Mouse (Mus musculus): ENCODE measurements around the gene Casp8ap2. TPM values are rescaled to one million over a fixed set of nuclear protein-coding genes. Genes with fewer than 3 reads are reported as not detected.
A peak's percentile ranks its signal among the peaks of the same experiment; 100 is the strongest.

Gene Casp8ap2
- polyA plus RNA-seq, 1 experiment from 2014 or later: 35.3 TPM

DNA sequence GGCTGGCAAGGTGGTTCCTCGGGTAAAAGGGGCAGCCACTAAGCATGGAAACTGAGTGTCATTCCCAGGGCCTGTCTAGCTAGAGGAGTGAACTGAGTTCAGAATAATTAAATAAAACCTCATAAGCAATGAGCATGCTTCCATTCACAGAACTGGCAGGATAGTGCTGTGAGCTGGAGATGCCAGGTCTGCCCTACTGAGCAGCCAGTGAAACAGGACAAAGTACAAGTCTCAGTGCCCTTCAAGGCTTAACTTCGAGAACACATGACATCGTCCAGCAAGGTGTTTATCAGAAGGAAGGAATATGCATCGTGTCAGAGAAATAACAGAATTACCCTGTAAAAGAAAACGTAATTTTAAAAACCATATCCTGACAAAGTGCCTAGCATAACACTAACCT, 41.7 kb upstream of the Casp8ap2 start:
- TF ChIP-seq CTCF (IDR thresholded peaks at IDR 0.05) (no peak), EP300 (IDR thresholded peaks at IDR 0.05) (no peak)
- Histone ChIP-seq H3K4me2 (replicated peaks; ENCODE audit: low read depth, low read length) (no peak overlapping the region), H3K36me3 (ENCODE audit: insufficient read depth, low read length) (peaks cover 8% of the 10 kb centered on the region; the same call in 1 of the 2 replicates), H3K4me1 (ENCODE audit: insufficient read depth, low read depth, low read length) (no peaks in the 10 kb centered on the region), H3K27me3 (replicated peaks; ENCODE audit: insufficient read depth, low read length) (no peaks in the 10 kb centered on the region), H3K9me3 (ENCODE audit: low read length) (no peaks in the 10 kb centered on the region), H3K9ac (replicated peaks; ENCODE audit: low read depth) (no peak overlapping the region), H3K4me3 (ENCODE audit: low read depth, low read length) (no peak overlapping the region), H3K27ac (ENCODE audit: low read length) (no peak overlapping the region)
- no peak for ATAC-seq
- no peak for DNase-seq (ENCODE audit: low spot score)
- WGBS: 88% methylated on average over 5 of the region's 5 CpGs

DNA sequence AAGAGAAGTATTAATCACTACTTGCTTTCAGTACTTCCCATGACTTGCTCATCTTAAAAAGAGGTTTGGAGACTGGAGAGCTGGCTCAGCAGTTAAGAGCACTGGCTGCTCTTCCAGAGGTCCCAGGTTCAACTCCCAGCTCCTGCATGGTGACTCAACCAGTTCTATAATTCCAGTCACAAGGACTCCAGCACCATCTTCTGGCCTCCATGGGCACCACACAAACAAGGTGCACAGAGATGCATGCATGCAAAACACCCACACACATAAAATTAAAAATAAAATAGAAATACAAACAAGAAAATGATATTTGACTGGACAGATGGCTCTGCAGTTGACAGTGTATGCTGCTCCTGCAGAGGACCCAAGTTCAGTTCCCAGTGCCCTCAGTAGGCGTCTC, 40.6 kb upstream of the Casp8ap2 start:
- Histone ChIP-seq H3K4me2 (replicated peaks; ENCODE audit: low read depth, low read length) (no peak overlapping the region), H3K9ac (replicated peaks; ENCODE audit: low read depth) (no peak overlapping the region), H3K27me3 (replicated peaks; ENCODE audit: insufficient read depth, low read length) (no peaks in the 10 kb centered on the region), H3K27ac (ENCODE audit: low read length) (no peak overlapping the region), H3K36me3 (ENCODE audit: insufficient read depth, low read length) (peaks cover 8% of the 10 kb centered on the region; the same call in 1 of the 2 replicates), H3K4me1 (ENCODE audit: insufficient read depth, low read depth, low read length) (no peaks in the 10 kb centered on the region), H3K4me3 (ENCODE audit: low read depth, low read length) (no peak overlapping the region), H3K9me3 (ENCODE audit: low read length) (no peaks in the 10 kb centered on the region)
- no peak for ATAC-seq
- DNase-seq (ENCODE audit: low spot score): no peak
- TF ChIP-seq EP300 (IDR thresholded peaks at IDR 0.05): no peak
- TF ChIP-seq CTCF (IDR thresholded peaks at IDR 0.05): peak; percentile 39
- WGBS: 76% methylated on average over 1 of the region's 1 CpGs

DNA sequence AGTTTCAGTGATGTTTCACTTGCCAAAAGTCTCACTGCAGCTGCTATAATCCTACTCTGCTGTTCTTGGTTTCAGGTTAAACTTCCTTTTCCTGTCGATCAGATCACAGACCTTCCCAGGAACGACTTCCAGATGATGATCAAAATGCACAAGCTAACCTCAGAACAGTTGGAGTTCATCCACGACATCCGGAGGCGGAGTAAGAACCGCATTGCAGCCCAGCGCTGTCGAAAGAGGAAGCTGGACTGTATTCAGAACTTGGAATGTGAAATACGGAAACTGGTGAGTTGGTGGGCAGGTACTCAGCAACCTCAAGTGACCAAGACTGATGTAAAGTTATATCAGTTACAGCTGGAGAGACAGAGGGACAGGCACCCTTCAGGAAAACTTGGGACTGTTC, 40.1 kb upstream of the Casp8ap2 start:
- H3K9me3 ChIP-seq (ENCODE audit: low read length): no peaks in the 10 kb centered on the region
- DNase-seq (ENCODE audit: low spot score) (peak; percentile 27), ATAC-seq (no peak)
- no peak overlapping the region for H3K9ac ChIP-seq (replicated peaks; ENCODE audit: low read depth)
- H3K27me3 ChIP-seq (replicated peaks; ENCODE audit: insufficient read depth, low read length): no peaks in the 10 kb centered on the region
- no peak overlapping the region for H3K27ac ChIP-seq (ENCODE audit: low read length)
- H3K4me3 ChIP-seq (ENCODE audit: low read depth, low read length): no peak overlapping the region
- peaks cover 11% of the 10 kb centered on the region; the same call in 1 of the 2 replicates for H3K36me3 ChIP-seq (ENCODE audit: insufficient read depth, low read length)
- no peak overlapping the region for H3K4me2 ChIP-seq (replicated peaks; ENCODE audit: low read depth, low read length)
- TF ChIP-seq EP300 (IDR thresholded peaks at IDR 0.05) (no peak), CTCF (IDR thresholded peaks at IDR 0.05) (no peak)
- no peaks in the 10 kb centered on the region for H3K4me1 ChIP-seq (ENCODE audit: insufficient read depth, low read depth, low read length)
- 54% methylated on average over 9 of the region's 9 CpGs for WGBS

DNA sequence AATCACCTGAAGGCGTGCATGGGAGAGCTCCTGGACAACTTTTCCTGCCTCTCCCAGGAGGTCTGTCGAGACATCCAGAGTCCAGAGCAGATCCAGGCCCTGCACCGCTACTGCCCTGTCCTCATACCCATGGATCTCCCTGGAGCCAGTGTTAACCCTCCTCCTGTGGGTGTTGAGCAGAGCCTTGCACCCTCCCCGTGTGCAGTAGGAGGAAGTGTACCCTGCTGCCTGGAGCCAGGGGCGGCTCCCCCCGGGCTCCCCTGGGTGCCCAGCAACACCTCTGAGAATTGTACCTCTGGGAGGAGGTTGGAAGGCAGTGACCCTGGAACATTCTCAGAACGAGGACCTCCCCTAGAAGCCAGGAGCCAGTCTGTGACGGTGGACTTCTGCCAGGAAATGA, 35.4 kb upstream of the Casp8ap2 start:
- no peak overlapping the region for H3K9ac ChIP-seq (replicated peaks; ENCODE audit: low read depth)
- 78% methylated on average over 8 of the region's 8 CpGs for WGBS
- H3K9me3 ChIP-seq (ENCODE audit: low read length): no peaks in the 10 kb centered on the region
- no peaks in the 10 kb centered on the region for H3K27me3 ChIP-seq (replicated peaks; ENCODE audit: insufficient read depth, low read length)
- no peak overlapping the region for H3K4me2 ChIP-seq (replicated peaks; ENCODE audit: low read depth, low read length)
- H3K27ac ChIP-seq (ENCODE audit: low read length): no peak overlapping the region
- DNase-seq (ENCODE audit: low spot score) (no peak), ATAC-seq (no peak)
- TF ChIP-seq EP300 (IDR thresholded peaks at IDR 0.05) (no peak), CTCF (IDR thresholded peaks at IDR 0.05) (no peak)
- no peaks in the 10 kb centered on the region for H3K4me1 ChIP-seq (ENCODE audit: insufficient read depth, low read depth, low read length)
- H3K36me3 ChIP-seq (ENCODE audit: insufficient read depth, low read length): peaks cover 14% of the 10 kb centered on the region; the same call in 1 of the 2 replicates
- no peak overlapping the region for H3K4me3 ChIP-seq (ENCODE audit: low read depth, low read length)

DNA sequence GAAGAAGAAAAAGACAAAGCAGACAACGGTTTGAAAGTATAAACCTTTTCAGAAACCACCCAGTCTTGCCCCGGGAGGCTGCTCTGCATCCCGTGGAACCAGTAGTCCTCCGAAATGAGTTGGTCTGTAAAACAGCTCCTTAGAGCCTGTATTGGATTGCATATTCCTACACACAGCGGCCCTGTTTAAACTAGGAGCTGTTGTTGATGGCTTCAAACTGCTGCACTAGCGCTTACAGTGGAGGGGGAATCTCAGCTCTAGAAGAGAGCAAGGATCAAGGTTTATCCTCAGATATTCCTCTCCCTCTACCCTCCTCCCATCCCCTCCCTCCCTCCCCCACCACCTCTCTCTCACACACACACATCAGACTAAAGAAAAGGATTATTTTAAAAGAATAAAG, 31.1 kb upstream of the Casp8ap2 start:
- Histone ChIP-seq H3K27me3 (replicated peaks; ENCODE audit: insufficient read depth, low read length) (no peaks in the 10 kb centered on the region), H3K9me3 (ENCODE audit: low read length) (no peaks in the 10 kb centered on the region), H3K4me3 (ENCODE audit: low read depth, low read length) (no peak overlapping the region), H3K27ac (ENCODE audit: low read length) (no peak overlapping the region), H3K36me3 (ENCODE audit: insufficient read depth, low read length) (peaks cover 6% of the 10 kb centered on the region; the same call in 1 of the 2 replicates), H3K4me2 (replicated peaks; ENCODE audit: low read depth, low read length) (no peak overlapping the region), H3K9ac (replicated peaks; ENCODE audit: low read depth) (no peak overlapping the region), H3K4me1 (ENCODE audit: insufficient read depth, low read depth, low read length) (no peaks in the 10 kb centered on the region)
- no peak for ATAC-seq
- TF ChIP-seq CTCF (IDR thresholded peaks at IDR 0.05) (no peak), EP300 (IDR thresholded peaks at IDR 0.05) (no peak)
- DNase-seq (ENCODE audit: low spot score): no peak
- 60% methylated on average over 6 of the region's 6 CpGs for WGBS

DNA sequence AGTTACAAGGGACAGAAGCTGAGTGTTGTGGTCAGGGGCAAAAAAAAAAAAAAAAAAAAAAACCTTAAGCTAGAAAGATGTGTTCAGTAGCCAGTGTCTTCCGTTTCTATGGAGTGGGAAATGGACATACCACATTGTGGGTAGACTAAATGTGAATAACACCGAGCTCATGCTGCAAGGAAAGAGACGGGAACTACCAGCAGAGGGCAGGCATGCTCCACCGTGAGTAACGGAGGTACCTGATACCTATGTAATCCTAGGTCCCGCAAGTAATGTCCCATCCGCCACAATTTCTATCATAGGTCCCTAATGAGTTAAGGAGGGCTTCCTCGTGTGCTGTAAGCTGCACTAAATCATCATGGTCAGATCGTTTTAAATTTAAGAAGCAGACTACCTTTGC, 28.7 kb upstream of the Casp8ap2 start:
- ATAC-seq: no peak
- 11% methylated on average over 9 of the region's 9 CpGs for WGBS
- Histone ChIP-seq H3K4me2 (replicated peaks; ENCODE audit: low read depth, low read length) (no peak overlapping the region), H3K36me3 (ENCODE audit: insufficient read depth, low read length) (no peaks in the 10 kb centered on the region), H3K9ac (replicated peaks; ENCODE audit: low read depth) (no peak overlapping the region), H3K4me3 (ENCODE audit: low read depth, low read length) (no peak overlapping the region), H3K27me3 (replicated peaks; ENCODE audit: insufficient read depth, low read length) (no peaks in the 10 kb centered on the region), H3K4me1 (ENCODE audit: insufficient read depth, low read depth, low read length) (no peaks in the 10 kb centered on the region), H3K9me3 (ENCODE audit: low read length) (no peaks in the 10 kb centered on the region), H3K27ac (ENCODE audit: low read length) (no peak overlapping the region)
- TF ChIP-seq CTCF (IDR thresholded peaks at IDR 0.05) (peak; percentile 83), EP300 (IDR thresholded peaks at IDR 0.05) (no peak)
- DNase-seq (ENCODE audit: low spot score): peak; percentile 55

DNA sequence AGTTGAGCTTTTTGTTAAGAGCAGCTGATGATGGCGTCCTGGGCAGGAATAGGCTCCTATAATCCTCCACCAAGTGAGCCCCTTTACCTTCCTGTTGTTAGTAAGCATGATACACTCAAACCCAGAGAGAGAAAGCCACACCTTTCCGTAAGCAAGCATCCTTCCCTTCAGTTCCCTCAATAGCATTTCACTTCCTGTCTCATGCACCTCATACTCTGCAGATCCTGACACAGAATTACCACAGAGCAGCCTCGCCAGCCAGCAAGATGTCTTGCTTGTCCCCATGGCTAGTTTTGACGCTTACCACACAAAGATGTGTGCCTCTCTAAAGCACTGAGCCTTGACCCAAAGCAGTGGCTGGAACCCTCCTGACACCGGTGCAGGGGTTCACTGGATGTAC, 27.7 kb upstream of the Casp8ap2 start:
- Histone ChIP-seq H3K27ac (ENCODE audit: low read length) (no peak overlapping the region), H3K9me3 (ENCODE audit: low read length) (no peaks in the 10 kb centered on the region), H3K36me3 (ENCODE audit: insufficient read depth, low read length) (no peaks in the 10 kb centered on the region), H3K4me2 (replicated peaks; ENCODE audit: low read depth, low read length) (no peak overlapping the region), H3K9ac (replicated peaks; ENCODE audit: low read depth) (no peak overlapping the region), H3K4me1 (ENCODE audit: insufficient read depth, low read depth, low read length) (no peaks in the 10 kb centered on the region), H3K27me3 (replicated peaks; ENCODE audit: insufficient read depth, low read length) (no peaks in the 10 kb centered on the region), H3K4me3 (ENCODE audit: low read depth, low read length) (no peak overlapping the region)
- 83% methylated on average over 5 of the region's 5 CpGs for WGBS
- ATAC-seq: no peak
- no peak for DNase-seq (ENCODE audit: low spot score)
- TF ChIP-seq EP300 (IDR thresholded peaks at IDR 0.05): no peak
- no peak for TF ChIP-seq CTCF (IDR thresholded peaks at IDR 0.05)

Measured in lung, postnatal 0 days (tissue).